Comparison of ENCODE assay signal across 29 mouse cellular contexts in the genomic region with DNA sequence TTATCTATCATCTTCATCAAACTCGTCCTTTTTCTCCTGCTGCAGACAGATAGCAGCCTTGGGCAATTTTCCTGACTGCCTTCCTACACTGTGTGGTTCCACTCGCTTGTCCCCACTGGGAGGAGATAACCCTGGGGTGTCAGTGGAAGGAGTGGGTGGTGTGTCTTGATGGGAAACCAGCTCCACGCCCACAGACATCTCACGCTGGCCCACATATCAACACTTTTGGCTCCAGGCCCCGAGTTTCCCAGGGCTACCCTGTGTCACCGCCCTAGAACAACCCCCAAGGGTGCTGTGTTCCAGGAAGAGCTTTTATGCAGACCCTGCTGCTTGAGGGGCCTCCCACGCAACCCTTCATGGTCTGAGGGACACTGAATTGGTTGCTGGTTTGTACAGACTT. TPM values are rescaled to one million over a fixed set of nuclear protein-coding genes. Genes with fewer than 3 reads are reported as not detected.
A peak's percentile ranks its signal among the peaks of the same experiment; 100 is the strongest.
DNase-seq lines count a peak whose midpoint lies in the region; ATAC-seq and TF ChIP-seq lines count a peak whose summit lies in the region.
"Had no signal": no experiment of that assay in that cellular context is flagged by ENCODE, and none has a peak within 500 bp of the region (broad histone marks: within the 10 kb centered on the region; RNA-seq: fewer than 3 reads in every experiment).

No protein-coding gene starts in this region.

- H3K27ac ChIP-seq in kidney, embryonic 15.5 days = no peak overlapping the region
- no peak overlapping the region for H3K27ac ChIP-seq in midbrain, embryonic 12.5 days (replicated peaks)
- no peak overlapping the region for H3K27ac ChIP-seq in midbrain, postnatal 0 days (ENCODE audit: low read depth, low read length)
- H3K27ac ChIP-seq: intestine, embryonic 15.5 days; midbrain, embryonic 15.5 days; stomach, embryonic 15.5 days had no signal

- no peaks in the 10 kb centered on the region for H3K9me3 ChIP-seq in kidney, embryonic 15.5 days (replicated peaks)
- H3K9me3 ChIP-seq in midbrain, embryonic 12.5 days = no peaks in the 10 kb centered on the region
- no peaks in the 10 kb centered on the region for H3K9me3 ChIP-seq in midbrain, postnatal 0 days (ENCODE audit: low read length)
- H3K9me3 ChIP-seq: intestine, embryonic 15.5 days; midbrain, embryonic 15.5 days; stomach, embryonic 15.5 days had no signal

- no peak overlapping the region for H3K4me2 ChIP-seq in kidney, embryonic 15.5 days
- H3K4me2 ChIP-seq in midbrain, embryonic 12.5 days (replicated peaks) = no peak overlapping the region
- H3K4me2 ChIP-seq in midbrain, postnatal 0 days (ENCODE audit: low read depth, low read length, poor library complexity, severe bottlenecking) = no peak overlapping the region
- H3K4me2 ChIP-seq: intestine, embryonic 15.5 days; midbrain, embryonic 15.5 days; stomach, embryonic 15.5 days had no signal

- 40% methylated on average over 7 of the region's 7 CpGs for WGBS in kidney, embryonic 15.5 days
- WGBS in midbrain, embryonic 12.5 days = 48% methylated on average over 7 of the region's 7 CpGs
- 32% methylated on average over 7 of the region's 7 CpGs for WGBS in midbrain, postnatal 0 days

- no peak overlapping the region for H3K9ac ChIP-seq in kidney, embryonic 15.5 days
- no peak overlapping the region for H3K9ac ChIP-seq in midbrain, embryonic 12.5 days (replicated peaks)
- H3K9ac ChIP-seq in midbrain, postnatal 0 days (replicated peaks; ENCODE audit: low read length, poor library complexity, severe bottlenecking) = no peak overlapping the region
- H3K9ac ChIP-seq: intestine, embryonic 15.5 days; midbrain, embryonic 15.5 days; stomach, embryonic 15.5 days had no signal

- 0 out of 2 replicates have a peak, but pooled peaks have one; percentile 2 for ATAC-seq in kidney, embryonic 15.5 days (replicated peaks; ENCODE audit: low FRiP score)
- 0 out of 2 replicates have a peak, but pooled peaks have one; percentile 25 for ATAC-seq in midbrain, embryonic 12.5 days (ENCODE audit: low FRiP score, low read depth)
- no peak for ATAC-seq in midbrain, postnatal 0 days (ENCODE audit: low FRiP score)
- ATAC-seq: activated CD4-positive, CD25-positive, alpha-beta regulatory T cell, adult 4 months; hindbrain, embryonic 16.5 days; intestine, embryonic 15.5 days; midbrain, embryonic 15.5 days had no signal

- peaks cover 25% of the 10 kb centered on the region for H3K27me3 ChIP-seq in kidney, embryonic 15.5 days
- peaks cover 40% of the 10 kb centered on the region for H3K27me3 ChIP-seq in midbrain, embryonic 12.5 days
- no peaks in the 10 kb centered on the region for H3K27me3 ChIP-seq in midbrain, postnatal 0 days (ENCODE audit: insufficient read depth, low read length)

- H3K4me1 ChIP-seq in kidney, embryonic 15.5 days = peaks cover 41% of the 10 kb centered on the region
- peaks cover 55% of the 10 kb centered on the region for H3K4me1 ChIP-seq in midbrain, embryonic 12.5 days
- peaks cover 18% of the 10 kb centered on the region; the same call in 1 of the 2 replicates for H3K4me1 ChIP-seq in midbrain, postnatal 0 days (ENCODE audit: insufficient read depth, low read length)

- no peaks in the 10 kb centered on the region for H3K36me3 ChIP-seq in kidney, embryonic 15.5 days
- H3K36me3 ChIP-seq in midbrain, embryonic 12.5 days = no peaks in the 10 kb centered on the region
- H3K36me3 ChIP-seq in midbrain, postnatal 0 days (ENCODE audit: insufficient read depth, low read length) = no peaks in the 10 kb centered on the region
- H3K36me3 ChIP-seq: intestine, embryonic 15.5 days; midbrain, embryonic 15.5 days; stomach, embryonic 15.5 days had no signal

- no peak for DNase-seq in kidney, adult 8-10 months
- peak; percentile 56 for DNase-seq in layer of hippocampus, adult 9-11 months
- no peak for DNase-seq in layer of hippocampus, adult 9-10 months (ENCODE audit: low spot score)
- DNase-seq in midbrain, postnatal 0 days (ENCODE audit: low spot score) = no peak
- peak; percentile 23 for DNase-seq in retina, postnatal 1 day
- DNase-seq in T-cell, adult 2 months (ENCODE audit: low spot score) = no peak
- DNase-seq: adrenal gland, postnatal 10 days; cerebellum, adult 8-10 months; gastrocnemius, postnatal 36 days; heart, postnatal 4 days; thymus, postnatal 25 days had no signal

- no peak for TF ChIP-seq CTCF in midbrain, postnatal 0 days (IDR thresholded peaks at IDR 0.05)

- H3K4me3 ChIP-seq in kidney, embryonic 15.5 days (replicated peaks) = no peak overlapping the region
- H3K4me3 ChIP-seq in midbrain, embryonic 12.5 days = no peak overlapping the region
- H3K4me3 ChIP-seq in midbrain, postnatal 0 days (ENCODE audit: low read depth, low read length) = no peak overlapping the region
- H3K4me3 ChIP-seq: intestine, embryonic 15.5 days; midbrain, embryonic 15.5 days; stomach, embryonic 15.5 days had no signal

RNA-seq across cellular contexts. Expression of gene Necab2, which starts 17.2 kb away (rescaled TPM):
- polyA plus RNA-seq in kidney, embryonic 15.5 days (2015; fragmentation: Nextera tagmentation; extraction: Ambion mirVana) = 2.3 and 3.3 TPM in 2 replicates
- 26.0 and 35.0 TPM in 2 replicates for polyA plus RNA-seq in midbrain, embryonic 12.5 days (2016; fragmentation: Nextera tagmentation; extraction: Ambion mirVana)
- total RNA-seq in midbrain, postnatal 0 days (2014; rRNA removed) = 106 and 119 TPM in 2 replicates
- 76.6 and 84.6 TPM in 2 replicates for polyA plus RNA-seq in midbrain, postnatal 0 days (2015; fragmentation: Nextera tagmentation; extraction: Ambion mirVana)
- total RNA-seq: heart, adult 8-10 months; liver, adult 2 months; megakaryocyte progenitor cell, adult 5-6 weeks; MEL had no signal
- polyA plus RNA-seq: activated CD4-positive, CD25-positive, alpha-beta regulatory T cell, adult 4 months; C2C12 had no signal

RNA-seq across cellular contexts. Expression of gene Osgin1, which starts 29.8 kb away (rescaled TPM):
- 2.0 and 3.5 TPM in 2 replicates for polyA plus RNA-seq in kidney, embryonic 15.5 days (2015; fragmentation: Nextera tagmentation; extraction: Ambion mirVana)
- polyA plus RNA-seq in midbrain, embryonic 12.5 days (2016; fragmentation: Nextera tagmentation; extraction: Ambion mirVana) = 0.14 and 0.22 TPM in 2 replicates
- total RNA-seq in midbrain, postnatal 0 days (2014; rRNA removed) = 0.38 TPM in 1 of 2 replicates, not detected in the other
- 0.15 and 0.32 TPM in 2 replicates for polyA plus RNA-seq in midbrain, postnatal 0 days (2015; fragmentation: Nextera tagmentation; extraction: Ambion mirVana)

RNA-seq across cellular contexts. Expression of gene Slc38a8, which starts 37.8 kb away (rescaled TPM):
- polyA plus RNA-seq in kidney, embryonic 15.5 days (2015; fragmentation: Nextera tagmentation; extraction: Ambion mirVana) = 0.08 TPM in 1 of 2 replicates, not detected in the other
- polyA plus RNA-seq in midbrain, embryonic 12.5 days (2016; fragmentation: Nextera tagmentation; extraction: Ambion mirVana) = 0.15 and 0.21 TPM in 2 replicates
- 0.16 and 0.19 TPM in 2 replicates for total RNA-seq in midbrain, postnatal 0 days (2014; rRNA removed)
- polyA plus RNA-seq in midbrain, postnatal 0 days (2015; fragmentation: Nextera tagmentation; extraction: Ambion mirVana) = 0.09 and 0.12 TPM in 2 replicates
- total RNA-seq: adrenal gland, postnatal 10 days; gastrocnemius, adult 18-20 months; gastrocnemius, postnatal 36 days; heart, adult 8-10 months; heart, postnatal 4 days; liver, adult 2 months; megakaryocyte progenitor cell, adult 5-6 weeks; MEL had no signal
- polyA plus RNA-seq: activated CD4-positive, CD25-positive, alpha-beta regulatory T cell, adult 4 months; C2C12; heart, embryonic 16.5 days; hindbrain, embryonic 16.5 days; kidney, embryonic 14.5 days; limb, embryonic 11.5 days; liver, adult 2 months; liver, embryonic 16.5 days; midbrain, embryonic 15.5 days; neural tube, embryonic 14.5 days; stomach, embryonic 15.5 days had no signal

Comparison
In these comparisons a context has a peak if more than half of its experiments do, and no peak if none do; other contexts are left out.
1. DNase-seq: peak in layer of hippocampus, adult 9-11 months (single experiment) and retina, postnatal 1 day (single experiment); none in kidney, adult 8-10 months (0 of 2), layer of hippocampus, adult 9-10 months (single experiment), midbrain, postnatal 0 days (single experiment) and T-cell, adult 2 months (single experiment).